Comparison of ENCODE assay signal across 9 mouse cellular contexts in the genomic region with DNA sequence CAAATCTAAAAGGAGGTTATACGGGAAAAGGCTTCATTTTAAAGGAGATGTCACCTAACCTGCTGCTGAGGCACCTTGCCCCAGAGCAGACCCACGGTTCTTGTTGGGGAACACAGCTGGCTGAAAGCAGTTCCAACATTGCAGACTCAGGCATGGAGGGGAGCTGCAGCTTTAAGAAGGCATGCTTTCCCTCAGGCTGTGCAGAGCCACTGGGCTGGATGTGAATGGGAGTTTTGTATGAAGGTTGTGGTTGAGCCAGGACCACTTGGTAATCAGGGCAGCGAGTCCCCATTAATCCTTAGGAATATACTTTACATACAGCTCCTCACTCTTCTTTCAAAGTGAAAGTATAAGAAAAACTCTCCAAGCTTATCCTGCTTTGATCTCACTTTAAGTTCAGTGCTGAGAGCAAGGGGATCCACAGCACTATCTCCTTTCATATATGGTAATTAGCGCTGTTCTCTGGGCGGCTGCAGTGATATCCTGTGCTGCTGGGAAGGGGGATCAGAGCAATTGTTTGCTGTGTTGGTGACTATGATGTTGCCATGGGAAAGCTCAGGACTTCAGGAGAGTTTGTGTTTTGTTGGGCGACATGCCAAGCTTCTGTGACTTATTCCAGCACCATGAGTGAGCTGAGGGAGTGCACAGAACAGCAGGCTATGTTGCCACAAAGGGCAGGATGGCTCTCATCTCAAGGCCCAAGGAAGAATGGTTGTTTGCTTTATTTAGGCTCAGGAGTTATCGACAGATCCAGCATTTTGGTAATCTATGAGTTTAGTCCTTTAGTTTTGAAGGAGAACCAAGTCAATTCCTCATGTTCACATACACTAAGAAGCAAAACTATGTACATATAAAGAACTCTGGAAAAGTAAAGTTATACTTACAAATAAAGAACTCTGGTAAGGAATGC. TPM values are rescaled to one million over a fixed set of nuclear protein-coding genes. Genes with fewer than 3 reads are reported as not detected.
A peak's percentile ranks its signal among the peaks of the same experiment; 100 is the strongest.
DNase-seq lines count a peak whose midpoint lies in the region; ATAC-seq and TF ChIP-seq lines count a peak whose summit lies in the region.
"Had no signal": no experiment of that assay in that cellular context is flagged by ENCODE, and none has a peak within 500 bp of the region (broad histone marks: within the 10 kb centered on the region; RNA-seq: fewer than 3 reads in every experiment).

No protein-coding gene starts in this region.

- H3K27ac ChIP-seq in embryonic facial prominence, embryonic 14.5 days (replicated peaks; ENCODE audit: low read depth, low read length) = peak overlapping the region; percentile 84
- H3K27ac ChIP-seq in heart, embryonic 11.5 days (ENCODE audit: low read depth, low read length) = peak overlapping the region; percentile 92
- peak overlapping the region; percentile 36 for H3K27ac ChIP-seq in limb, embryonic 10.5 days
- H3K27ac ChIP-seq: liver, embryonic 14.5 days had no signal

- H3K4me3 ChIP-seq in embryonic facial prominence, embryonic 14.5 days (ENCODE audit: low read depth, low read length) = 0 out of 2 replicates have a peak overlapping the region, but pooled peaks have one; percentile 8
- H3K4me3 ChIP-seq in heart, embryonic 11.5 days (ENCODE audit: low read depth, low read length) = no peak overlapping the region
- no peak overlapping the region for H3K4me3 ChIP-seq in limb, embryonic 10.5 days
- no peak overlapping the region for H3K4me3 ChIP-seq in myocyte

- peak overlapping the region; percentile 34; the same call in 1 of the 2 replicates for H3K9ac ChIP-seq in embryonic facial prominence, embryonic 14.5 days (ENCODE audit: low read depth, low read length)
- peak overlapping the region; percentile 58 for H3K9ac ChIP-seq in heart, embryonic 11.5 days (ENCODE audit: low read depth, low read length)
- H3K9ac ChIP-seq: liver, embryonic 14.5 days had no signal

- H3K4me1 ChIP-seq in embryonic facial prominence, embryonic 14.5 days (ENCODE audit: control insufficient read depth, insufficient read depth, low read length) = peaks cover 30% of the 10 kb centered on the region
- peaks cover 34% of the 10 kb centered on the region for H3K4me1 ChIP-seq in heart, embryonic 11.5 days (ENCODE audit: control insufficient read depth, insufficient read depth, low read length)
- H3K4me1 ChIP-seq in limb, embryonic 10.5 days = peaks cover 12% of the 10 kb centered on the region

- 15% methylated on average over 7 of the region's 7 CpGs for WGBS in embryonic facial prominence, embryonic 14.5 days
- WGBS in heart, embryonic 11.5 days (ENCODE audit: insufficient replicate concordance) = 20% methylated on average over 7 of the region's 7 CpGs
- 58% methylated on average over 7 of the region's 7 CpGs for WGBS in limb, embryonic 10.5 days

- H3K27me3 ChIP-seq in embryonic facial prominence, embryonic 14.5 days (replicated peaks; ENCODE audit: control insufficient read depth, insufficient read depth, low read length) = no peaks in the 10 kb centered on the region
- H3K27me3 ChIP-seq in heart, embryonic 11.5 days (ENCODE audit: control insufficient read depth, insufficient read depth, low read length) = no peaks in the 10 kb centered on the region
- H3K27me3 ChIP-seq in limb, embryonic 10.5 days (ENCODE audit: low read depth, poor library complexity, severe bottlenecking) = no peaks in the 10 kb centered on the region
- no peaks in the 10 kb centered on the region for H3K27me3 ChIP-seq in myocyte (ENCODE audit: control insufficient read depth, insufficient read depth, insufficient read length)

- H3K9me3 ChIP-seq in embryonic facial prominence, embryonic 14.5 days (ENCODE audit: control insufficient read depth, low read length) = no peaks in the 10 kb centered on the region
- no peaks in the 10 kb centered on the region for H3K9me3 ChIP-seq in heart, embryonic 11.5 days (replicated peaks; ENCODE audit: control insufficient read depth, low read length)
- H3K9me3 ChIP-seq in limb, embryonic 10.5 days (replicated peaks) = no peaks in the 10 kb centered on the region

- peak; percentile 92 for ATAC-seq in embryonic facial prominence, embryonic 14.5 days (ENCODE audit: low read depth)
- ATAC-seq in heart, embryonic 11.5 days (replicated peaks; ENCODE audit: insufficient number of reproducible peaks, low FRiP score, low TSS enrichment) = peak; percentile 83

- DNase-seq in thymus, postnatal 0 days (ENCODE audit: low spot score) = peak; percentile 23
- no peak for DNase-seq in thymus, postnatal 14 days
- DNase-seq in embryonic facial prominence, embryonic 14.5 days (ENCODE audit: low spot score) = peak; percentile 93
- peak; percentile 70 to 72 for DNase-seq in kidney, adult 8-10 months
- peak; percentile 33 for DNase-seq in limb, embryonic 10.5 days (ENCODE audit: low spot score)
- DNase-seq in urinary bladder, adult 2 months (ENCODE audit: low spot score) = peak; percentile 32

- no peaks in the 10 kb centered on the region for H3K79me2 ChIP-seq in myocyte (ENCODE audit: control insufficient read depth, insufficient read depth)

- no peak overlapping the region for H3ac ChIP-seq in myocyte (ENCODE audit: control insufficient read depth, insufficient read length)

- peak overlapping the region; percentile 40 for H3K4me2 ChIP-seq in embryonic facial prominence, embryonic 14.5 days (ENCODE audit: low read depth, low read length)
- peak overlapping the region; percentile 51 for H3K4me2 ChIP-seq in heart, embryonic 11.5 days
- peak overlapping the region; percentile 67 for H3K4me2 ChIP-seq in myocyte (ENCODE audit: low read depth)

- no peaks in the 10 kb centered on the region for H3K36me3 ChIP-seq in embryonic facial prominence, embryonic 14.5 days (ENCODE audit: control insufficient read depth, insufficient read depth, low read length)
- no peaks in the 10 kb centered on the region for H3K36me3 ChIP-seq in heart, embryonic 11.5 days (ENCODE audit: control insufficient read depth, insufficient read depth, low read length)
- H3K36me3 ChIP-seq in limb, embryonic 10.5 days = no peaks in the 10 kb centered on the region
- H3K36me3 ChIP-seq in myocyte (ENCODE audit: control insufficient read depth, insufficient read depth) = no peaks in the 10 kb centered on the region

- no peak for TF ChIP-seq POLR2A in myocyte (IDR thresholded peaks at IDR 0.05; ENCODE audit: insufficient read length, low read depth)

TF ChIP-seq in myocyte, 11 proteins besides CTCF, POLR2A, EP300 and RAD21:
- TF ChIP-seq POLR2AphosphoS2 (IDR thresholded peaks at IDR 0.05; ENCODE audit: insufficient read length, low read depth) (no peak), MYOD1 (IDR thresholded peaks at IDR 0.05; ENCODE audit: control insufficient read depth in 1 of 3, insufficient read length in 2 of 3, low read depth in 2 of 3) (no peak), TCF3 (IDR thresholded peaks at IDR 0.05; ENCODE audit: insufficient read length, low read depth) (no peak), USF1 (IDR thresholded peaks at IDR 0.05; ENCODE audit: low read depth) (no peak), REST (IDR thresholded peaks at IDR 0.05; ENCODE audit: insufficient read depth, insufficient read length) (no peak), MAX (IDR thresholded peaks at IDR 0.05; ENCODE audit: low read depth) (no peak), CEBPB (IDR thresholded peaks at IDR 0.05; ENCODE audit: insufficient read depth, poor library complexity, severe bottlenecking) (no peak), MYOG (IDR thresholded peaks at IDR 0.05; ENCODE audit: control insufficient read depth in 1 of 3, insufficient read depth in 1 of 3, insufficient read length in 2 of 3, low read depth in 2 of 3) (no peak), TCF12 (IDR thresholded peaks at IDR 0.05; ENCODE audit: insufficient read depth, poor library complexity, severe bottlenecking) (no peak), E2F4 (IDR thresholded peaks at IDR 0.05; ENCODE audit: insufficient read depth) (no peak), SRF (IDR thresholded peaks at IDR 0.05; ENCODE audit: control insufficient read depth, insufficient read length, low read depth) (no peak)

RNA-seq across cellular contexts. Expression of a gene that starts 21.3 kb away (rescaled TPM):
- not detected in 2 replicates for polyA plus RNA-seq in thymus, postnatal 0 days (2015; fragmentation: Nextera tagmentation; extraction: Ambion mirVana)
- not detected in 2 replicates for polyA plus RNA-seq in embryonic facial prominence, embryonic 14.5 days (2014; fragmentation: Nextera tagmentation; extraction: Ambion mirVana)
- polyA plus RNA-seq in heart, embryonic 11.5 days (2014; fragmentation: Nextera tagmentation; extraction: Ambion mirVana) = not detected in 2 replicates
- polyA plus RNA-seq in limb, embryonic 10.5 days (2016; fragmentation: Nextera tagmentation; extraction: Ambion mirVana) = not detected in 2 replicates
- polyA plus RNA-seq in myocyte (2012; fragmentation: generic; extraction: Trizol) = not detected
- not detected in 2 replicates for polyA plus RNA-seq in urinary bladder, adult 2 months (2012; rRNA removed)
- polyA plus RNA-seq: liver, embryonic 14.5 days had no signal

Comparison
In these comparisons a context has a peak if more than half of its experiments do, and no peak if none do; other contexts are left out.
1. H3K27ac ChIP-seq: peak in every context shown above with its lines; median percentile 92 in heart, embryonic 11.5 days; 84 in embryonic facial prominence, embryonic 14.5 days; 36 in limb, embryonic 10.5 days.